Mouse (Mus musculus) small intestine, adult 2 months (tissue): Measurements from ENCODE around the gene Yipf3. TPM values are rescaled to one million over a fixed set of nuclear protein-coding genes. Genes with fewer than 3 reads are reported as not detected.
A peak's percentile ranks its signal among the peaks of the same experiment; 100 is the strongest.

ENCODE experiments used
- H3K27ac ChIP-seq: fragments of 200-500 bp; 2 replicates; pipeline ENCODE4 v1.5.1; 2012; ENCODE audit warnings: low read depth, low read length, control low read depth, inconsistent platforms; ENCODE audit not compliant: insufficient read depth
- H3K27me3 ChIP-seq: fragments of 200-500 bp; 2 replicates; pipeline ENCODE4 v1.6.1; 2012; ENCODE audit warnings: mild to moderate bottlenecking, moderate library complexity, low read length, inconsistent platforms; ENCODE audit not compliant: control insufficient read depth, insufficient read depth
- H3K36me3 ChIP-seq: fragments of 200-500 bp; 2 replicates; pipeline ENCODE4 v1.6.1; 2012; ENCODE audit warnings: mild to moderate bottlenecking, low read length, control low read depth, inconsistent platforms; ENCODE audit not compliant: control insufficient read depth, insufficient read depth
- H3K4me1 ChIP-seq: fragments of 200-500 bp; 2 replicates; pipeline ENCODE4 v1.6.1; 2012; ENCODE audit warnings: low read length, inconsistent platforms, mixed read lengths; ENCODE audit not compliant: control insufficient read depth, insufficient read depth, insufficient read length
- H3K4me3 ChIP-seq: fragments of 200-500 bp; 2 replicates; pipeline ENCODE4 v1.5.1; 2012; ENCODE audit warnings: low read depth, mild to moderate bottlenecking, control low read depth, inconsistent platforms, low read length, moderate library complexity
- CTCF ChIP-seq: fragments of 200-500 bp; IDR thresholded peaks from 2 replicates; pipeline ENCODE4 v1.5.1; 2012; ENCODE audit warnings: low read depth, mild to moderate bottlenecking, control low read depth, inconsistent platforms, low read length, moderate library complexity, mixed read lengths; ENCODE audit not compliant: insufficient replicate concordance, insufficient read length; ENCODE audit errors: extremely low read depth
- POLR2A ChIP-seq: fragments of 200-500 bp; IDR thresholded peaks from 2 replicates; pipeline ENCODE4 v1.6.1; 2012; ENCODE audit warnings: low read depth, mild to moderate bottlenecking, control low read depth, inconsistent platforms, low read length, moderate library complexity
- WGBS: fragments of 180-500 bp; shearing (Covaris S2); methylation state at CpG from one replicate; pipeline ENCODE4 v1.1.7; 2018; 5-methylcytosine and 5-hydroxymethylcytosine counted together
- polyA plus RNA-seq: library from polyadenylated mRNA; depleted of rRNA; stranded (reverse); fragments of >200 nt; gene quantifications from 2 replicates; pipeline ENCODE4 v1.2.3, GENCODE M21; 2012; rRNA removed

The Yipf3 gene
- polyA plus RNA-seq, result 120 and 305 TPM in 2 replicates

GRCm38 (mm10) chr17:46247512-46248188 lies at the start of gene Yipf3, which contains the start of gene Polr1c:
Gene Yipf3, plus strand, starts transcription at chr17:46248080.
Gene Polr1c, minus strand, starts transcription at chr17:46248054.
- TF ChIP-seq CTCF (no peak), POLR2A (peak; percentile 59; the same call in 1 of the 2 replicates)
- H3K27ac ChIP-seq, result peak within 1 kb of the TSS; percentile 59
- H3K36me3 ChIP-seq, result peaks cover 53% of the 10 kb centered on the region
- under 1% methylated on average over 53 of the region's 53 CpGs for WGBS
- H3K4me3 ChIP-seq, result peak within 1 kb of the TSS; percentile 91
- H3K4me1 ChIP-seq, result peaks cover 13% of the 10 kb centered on the region
- no peaks in the 10 kb centered on the region for H3K27me3 ChIP-seq

GRCm38 (mm10) chr17:46201151-46201550 lies 46.7 kb upstream of the Yipf3 start:
- H3K4me1 ChIP-seq, result peaks cover 2% of the 10 kb centered on the region; the same call in 1 of the 2 replicates
- WGBS, result 46% methylated on average over 6 of the region's 6 CpGs
- no peak overlapping the region for H3K27ac ChIP-seq
- peaks cover 4% of the 10 kb centered on the region; the same call in 1 of the 2 replicates for H3K36me3 ChIP-seq
- no peak for TF ChIP-seq CTCF
- TF ChIP-seq POLR2A, result no peak
- H3K27me3 ChIP-seq, result no peaks in the 10 kb centered on the region
- no peak overlapping the region for H3K4me3 ChIP-seq

DNA sequence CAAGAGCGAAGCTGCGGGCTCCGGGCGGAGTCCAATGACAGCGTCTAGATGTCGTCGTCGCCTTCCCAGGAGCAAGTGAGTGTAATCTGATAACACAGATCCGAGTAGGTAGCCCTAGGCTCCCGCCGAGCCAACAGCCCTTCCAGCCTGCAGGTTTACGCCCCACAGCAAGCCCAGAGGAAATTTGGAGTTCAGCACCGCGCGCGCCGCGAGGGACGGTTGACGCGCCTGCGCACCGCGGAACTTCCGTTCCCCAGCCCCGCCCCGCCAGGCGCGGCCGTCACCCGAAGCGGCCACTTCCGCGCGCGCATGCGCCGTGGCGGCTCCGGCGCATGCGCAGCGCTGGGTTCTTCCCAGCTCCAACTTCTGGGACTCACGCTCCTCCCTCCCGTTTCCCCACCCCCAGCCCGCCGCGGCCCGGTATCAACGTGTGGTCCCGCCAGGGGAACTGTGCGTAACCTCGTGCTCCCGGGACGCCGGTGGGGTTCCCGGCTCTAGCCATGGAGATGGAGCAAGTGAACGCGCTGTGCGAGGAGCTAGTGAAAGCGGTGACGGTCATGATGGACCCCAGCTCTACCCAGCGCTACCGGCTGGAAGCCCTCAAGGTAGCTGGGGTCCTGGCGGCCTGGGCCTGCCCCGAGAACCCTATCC lies 45.3 kb upstream of the Yipf3 start, which contains the start of the genes Polh and Xpo5:
Gene Polh (minus strand): TSS at position 225 of the 651 bp plus-strand sequence.
Gene Xpo5 (plus strand): TSS at position 362 of the 651 bp plus-strand sequence.
- H3K36me3 ChIP-seq, result peaks cover 6% of the 10 kb centered on the region; the same call in 1 of the 2 replicates
- peak within 1 kb of the TSS; percentile 31 for H3K27ac ChIP-seq
- peak within 1 kb of the TSS; percentile 84 for H3K4me3 ChIP-seq
- TF ChIP-seq CTCF (no peak), POLR2A (0 out of 2 replicates have a peak, but pooled peaks have one; percentile 22)
- H3K4me1 ChIP-seq, result peaks cover 2% of the 10 kb centered on the region; the same call in 1 of the 2 replicates
- WGBS, result under 1% methylated on average over 65 of the region's 66 CpGs
- H3K27me3 ChIP-seq, result no peaks in the 10 kb centered on the region

- H3K4me3 ChIP-seq, result peak overlapping the region; percentile 84
- peaks cover 2% of the 10 kb centered on the region; the same call in 1 of the 2 replicates for H3K4me1 ChIP-seq
- TF ChIP-seq CTCF (no peak), POLR2A (no peak)
- H3K27ac ChIP-seq, result peak overlapping the region; percentile 31
- H3K27me3 ChIP-seq, result no peaks in the 10 kb centered on the region
- H3K36me3 ChIP-seq, result peaks cover 7% of the 10 kb centered on the region; the same call in 1 of the 2 replicates
- under 1% methylated on average over 20 of the region's 20 CpGs for WGBS
These were observed 44.8 kb upstream of the Yipf3 start for GRCm38 (mm10) chr17:46203078-46203477.

DNA sequence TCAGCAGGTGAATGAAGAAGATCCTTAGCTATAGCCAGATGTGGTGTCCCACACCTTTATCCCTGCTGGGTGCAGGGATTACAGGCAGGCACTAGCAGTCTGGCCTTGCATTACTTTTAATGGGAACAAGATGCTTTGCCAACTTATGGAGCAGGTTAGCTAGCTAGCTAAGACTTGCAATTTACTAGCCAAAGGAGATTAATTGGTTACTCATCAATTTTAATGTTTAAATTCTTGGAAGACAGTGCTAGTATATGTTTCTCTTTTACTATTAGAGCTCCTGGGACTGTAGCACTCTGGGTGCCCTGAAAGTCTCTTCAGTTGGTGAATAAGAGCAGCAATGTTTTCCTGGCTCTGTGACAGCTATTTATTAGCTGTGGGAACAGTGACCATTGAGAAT lies 41.2 kb upstream of the Yipf3 start:
- peaks cover 2% of the 10 kb centered on the region; the same call in 1 of the 2 replicates for H3K4me1 ChIP-seq
- H3K27ac ChIP-seq, result no peak overlapping the region
- peaks cover 15% of the 10 kb centered on the region for H3K36me3 ChIP-seq
- no peaks in the 10 kb centered on the region for H3K27me3 ChIP-seq
- H3K4me3 ChIP-seq, result no peak overlapping the region
- no peak for TF ChIP-seq CTCF
- no peak for TF ChIP-seq POLR2A

- Histone ChIP-seq H3K4me1 (no peaks in the 10 kb centered on the region), H3K27ac (no peak overlapping the region), H3K4me3 (no peak overlapping the region), H3K36me3 (peaks cover 36% of the 10 kb centered on the region), H3K27me3 (no peaks in the 10 kb centered on the region)
- no peak for TF ChIP-seq CTCF
- TF ChIP-seq POLR2A, result no peak
- WGBS, result 48% methylated on average over 3 of the region's 3 CpGs
These were observed 37.3 kb upstream of the Yipf3 start for GRCm38 (mm10) chr17:46210550-46210949.

DNA sequence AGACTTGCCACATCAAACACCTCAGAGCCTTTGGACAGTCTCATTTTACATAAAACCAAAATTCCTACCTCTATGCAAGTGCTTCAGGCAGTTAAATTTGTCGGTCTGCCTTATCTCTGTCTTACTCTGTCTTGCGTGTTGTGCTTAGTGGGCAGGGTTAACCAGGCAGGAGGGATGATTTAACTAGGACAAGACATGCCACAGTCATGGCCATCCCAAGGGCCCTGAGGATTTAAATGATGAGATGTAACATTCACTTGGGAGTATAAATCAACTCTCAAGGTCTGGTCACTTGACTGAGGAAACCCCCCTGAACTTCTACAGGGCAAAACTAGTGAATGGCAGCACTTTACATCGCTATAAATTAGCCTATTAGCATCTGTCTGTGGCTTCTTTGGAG lies 26.3 kb upstream of the Yipf3 start:
- peaks cover 74% of the 10 kb centered on the region for H3K36me3 ChIP-seq
- WGBS, result 88% methylated on average over 3 of the region's 3 CpGs
- no peaks in the 10 kb centered on the region for H3K27me3 ChIP-seq
- no peaks in the 10 kb centered on the region for H3K4me1 ChIP-seq
- H3K27ac ChIP-seq, result no peak overlapping the region
- no peak overlapping the region for H3K4me3 ChIP-seq
- TF ChIP-seq POLR2A (no peak), CTCF (no peak)
